Mouse (Mus musculus): Measurements from ENCODE around the gene Myo1d. TPM values are rescaled to one million over a fixed set of nuclear protein-coding genes. Genes with fewer than 3 reads are reported as not detected.

Gene Myo1d
- polyA plus RNA-seq, 1 experiment from 2014 or later: 10.8 TPM

DNA sequence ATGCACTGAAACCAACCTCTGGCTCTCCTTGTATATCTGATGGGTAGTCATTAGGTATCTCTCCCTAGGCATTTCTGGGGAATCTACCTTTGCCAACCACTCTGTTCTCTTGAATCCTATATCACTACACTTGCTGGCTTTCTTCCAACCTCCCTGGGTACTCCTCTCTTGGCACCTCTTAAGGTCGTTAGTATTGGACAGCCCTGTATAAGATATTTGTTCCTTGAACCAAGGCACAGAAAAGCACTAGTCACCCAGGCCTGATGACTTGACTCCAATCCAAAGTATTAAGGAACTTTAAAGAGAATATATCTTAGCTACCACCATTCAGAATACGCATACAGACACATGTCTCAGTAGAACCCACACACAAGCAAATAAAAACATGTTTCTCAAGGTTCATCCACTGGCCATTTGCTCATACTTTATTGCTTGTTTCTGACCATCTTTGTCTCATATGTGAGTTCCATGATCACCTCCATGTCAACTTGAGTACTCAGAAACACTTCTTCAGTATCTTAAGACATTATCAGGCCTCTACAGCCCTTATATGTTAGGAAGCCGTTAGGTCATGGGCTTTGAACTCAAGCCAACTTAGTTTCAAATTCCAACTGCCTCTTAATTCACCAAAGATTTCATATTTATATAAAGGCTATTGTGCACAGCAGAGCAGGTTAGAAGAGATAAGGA lies 18.4 kb downstream of the Myo1d start:
- H3K9me3 ChIP-seq (replicated peaks; ENCODE audit: control insufficient read depth, low read length): no peaks in the 10 kb centered on the region
- H3K4me2 ChIP-seq: no peak overlapping the region
- no peaks in the 10 kb centered on the region for H3K36me3 ChIP-seq (ENCODE audit: control insufficient read depth, insufficient read depth, low read length)
- no peak overlapping the region for H3K9ac ChIP-seq (ENCODE audit: low read depth, low read length)
- no peak for ATAC-seq (replicated peaks; ENCODE audit: insufficient number of reproducible peaks, low FRiP score, low TSS enrichment)
- WGBS (ENCODE audit: insufficient replicate concordance): 71% methylated on average over 3 of the region's 3 CpGs
- H3K4me3 ChIP-seq (ENCODE audit: low read depth, low read length): no peak overlapping the region
- H3K4me1 ChIP-seq (ENCODE audit: control insufficient read depth, insufficient read depth, low read length): no peaks in the 10 kb centered on the region
- H3K27ac ChIP-seq (ENCODE audit: low read depth, low read length): no peak overlapping the region
- H3K27me3 ChIP-seq (ENCODE audit: control insufficient read depth, insufficient read depth, low read length): no peaks in the 10 kb centered on the region

- Histone ChIP-seq H3K4me1 (ENCODE audit: control insufficient read depth, insufficient read depth, low read length) (no peaks in the 10 kb centered on the region), H3K9me3 (replicated peaks; ENCODE audit: control insufficient read depth, low read length) (no peaks in the 10 kb centered on the region), H3K4me2 (no peak overlapping the region), H3K4me3 (ENCODE audit: low read depth, low read length) (no peak overlapping the region), H3K27me3 (ENCODE audit: control insufficient read depth, insufficient read depth, low read length) (no peaks in the 10 kb centered on the region), H3K9ac (ENCODE audit: low read depth, low read length) (no peak overlapping the region), H3K36me3 (ENCODE audit: control insufficient read depth, insufficient read depth, low read length) (no peaks in the 10 kb centered on the region), H3K27ac (ENCODE audit: low read depth, low read length) (no peak overlapping the region)
- ATAC-seq (replicated peaks; ENCODE audit: insufficient number of reproducible peaks, low FRiP score, low TSS enrichment): no peak
- 87% methylated on average over 3 of the region's 3 CpGs for WGBS (ENCODE audit: insufficient replicate concordance)
These were observed 20.8 kb downstream of the Myo1d start for GRCm38 (mm10) chr11:80759023-80759422.

DNA sequence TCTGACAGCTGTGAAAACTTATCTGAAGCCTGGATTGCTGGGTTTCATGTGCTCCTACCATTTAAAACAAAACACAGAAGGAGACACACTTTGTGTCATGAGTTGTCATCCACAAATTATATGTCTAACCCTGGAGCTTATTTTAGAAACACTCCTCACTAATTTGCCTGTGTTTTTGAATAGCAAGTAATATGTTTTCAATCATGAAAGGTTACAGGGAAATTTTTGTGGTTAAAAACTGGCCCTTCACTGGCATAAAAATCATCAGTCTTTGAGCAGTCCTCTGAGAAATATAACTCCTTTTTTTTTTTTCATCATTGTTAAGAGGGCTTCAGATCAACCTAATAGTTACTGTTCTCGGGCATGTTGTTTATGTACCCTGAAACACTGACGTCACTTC lies 25.6 kb downstream of the Myo1d start:
- Histone ChIP-seq H3K9ac (ENCODE audit: low read depth, low read length) (no peak overlapping the region), H3K9me3 (replicated peaks; ENCODE audit: control insufficient read depth, low read length) (no peaks in the 10 kb centered on the region), H3K27ac (ENCODE audit: low read depth, low read length) (no peak overlapping the region), H3K4me1 (ENCODE audit: control insufficient read depth, insufficient read depth, low read length) (no peaks in the 10 kb centered on the region), H3K36me3 (ENCODE audit: control insufficient read depth, insufficient read depth, low read length) (no peaks in the 10 kb centered on the region), H3K4me2 (no peak overlapping the region), H3K4me3 (ENCODE audit: low read depth, low read length) (no peak overlapping the region), H3K27me3 (ENCODE audit: control insufficient read depth, insufficient read depth, low read length) (no peaks in the 10 kb centered on the region)
- WGBS (ENCODE audit: insufficient replicate concordance): 69% methylated on average over 2 of the region's 2 CpGs
- no peak for ATAC-seq (replicated peaks; ENCODE audit: insufficient number of reproducible peaks, low FRiP score, low TSS enrichment)

GRCm38 (mm10) chr11:80751168-80751567 lies 28.7 kb downstream of the Myo1d start:
- Histone ChIP-seq H3K27me3 (ENCODE audit: control insufficient read depth, insufficient read depth, low read length) (no peaks in the 10 kb centered on the region), H3K4me3 (ENCODE audit: low read depth, low read length) (no peak overlapping the region), H3K9me3 (replicated peaks; ENCODE audit: control insufficient read depth, low read length) (no peaks in the 10 kb centered on the region), H3K27ac (ENCODE audit: low read depth, low read length) (no peak overlapping the region), H3K4me1 (ENCODE audit: control insufficient read depth, insufficient read depth, low read length) (no peaks in the 10 kb centered on the region), H3K9ac (ENCODE audit: low read depth, low read length) (no peak overlapping the region), H3K36me3 (ENCODE audit: control insufficient read depth, insufficient read depth, low read length) (no peaks in the 10 kb centered on the region), H3K4me2 (no peak overlapping the region)
- 72% methylated on average over 1 of the region's 1 CpGs for WGBS (ENCODE audit: insufficient replicate concordance)
- ATAC-seq (replicated peaks; ENCODE audit: insufficient number of reproducible peaks, low FRiP score, low TSS enrichment): no peak

DNA sequence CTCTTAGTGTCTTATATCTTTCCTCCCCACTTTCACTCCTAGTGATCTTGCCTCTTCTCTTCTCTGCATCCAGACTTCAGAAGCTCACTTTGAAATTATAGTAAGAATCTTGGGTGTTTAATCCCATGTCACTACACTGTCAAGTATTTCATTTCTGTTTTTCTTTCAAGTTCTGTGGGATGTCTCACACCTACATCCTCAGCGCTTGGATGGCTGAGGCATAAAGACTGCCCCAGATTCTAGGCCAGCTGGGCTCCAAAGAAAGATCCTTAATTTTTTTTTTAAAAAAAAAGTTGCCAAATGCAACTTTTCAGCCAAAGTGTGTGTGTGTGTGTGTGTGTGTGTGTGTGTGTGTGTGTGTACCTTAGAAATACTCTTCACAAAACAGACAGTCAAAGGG lies 30.6 kb downstream of the Myo1d start:
- Histone ChIP-seq H3K27me3 (ENCODE audit: control insufficient read depth, insufficient read depth, low read length) (no peaks in the 10 kb centered on the region), H3K36me3 (ENCODE audit: control insufficient read depth, insufficient read depth, low read length) (no peaks in the 10 kb centered on the region), H3K9ac (ENCODE audit: low read depth, low read length) (no peak overlapping the region), H3K27ac (ENCODE audit: low read depth, low read length) (no peak overlapping the region), H3K4me1 (ENCODE audit: control insufficient read depth, insufficient read depth, low read length) (no peaks in the 10 kb centered on the region), H3K9me3 (replicated peaks; ENCODE audit: control insufficient read depth, low read length) (no peaks in the 10 kb centered on the region), H3K4me2 (no peak overlapping the region), H3K4me3 (ENCODE audit: low read depth, low read length) (no peak overlapping the region)
- ATAC-seq (replicated peaks; ENCODE audit: insufficient number of reproducible peaks, low FRiP score, low TSS enrichment): no peak
- 87% methylated on average over 1 of the region's 1 CpGs for WGBS (ENCODE audit: insufficient replicate concordance)

DNA sequence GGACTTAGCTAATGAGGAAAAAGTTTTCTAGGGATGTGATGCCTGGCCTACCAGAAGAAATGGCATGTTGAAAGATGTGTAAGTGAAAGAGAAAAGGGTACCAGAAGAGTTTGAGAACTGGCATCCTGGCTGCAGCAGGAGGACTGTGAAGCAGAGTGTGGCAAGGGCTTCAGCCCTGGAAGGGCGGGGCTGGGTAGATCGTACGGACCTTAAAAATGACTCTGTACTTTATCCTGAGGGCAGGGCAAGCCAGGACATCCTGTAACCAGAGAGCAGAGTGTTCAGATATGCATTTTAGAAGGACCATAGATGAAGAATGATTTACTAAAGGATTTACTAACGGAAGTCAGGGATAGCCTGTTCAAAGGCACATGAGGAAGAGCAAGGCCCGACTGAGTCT lies 34.4 kb downstream of the Myo1d start:
- H3K4me3 ChIP-seq (ENCODE audit: low read depth, low read length): no peak overlapping the region
- H3K4me1 ChIP-seq (ENCODE audit: control insufficient read depth, insufficient read depth, low read length): no peaks in the 10 kb centered on the region
- no peak overlapping the region for H3K27ac ChIP-seq (ENCODE audit: low read depth, low read length)
- H3K9ac ChIP-seq (ENCODE audit: low read depth, low read length): no peak overlapping the region
- H3K4me2 ChIP-seq: no peak overlapping the region
- 72% methylated on average over 5 of the region's 5 CpGs for WGBS (ENCODE audit: insufficient replicate concordance)
- no peaks in the 10 kb centered on the region for H3K36me3 ChIP-seq (ENCODE audit: control insufficient read depth, insufficient read depth, low read length)
- H3K9me3 ChIP-seq (replicated peaks; ENCODE audit: control insufficient read depth, low read length): no peaks in the 10 kb centered on the region
- H3K27me3 ChIP-seq (ENCODE audit: control insufficient read depth, insufficient read depth, low read length): no peaks in the 10 kb centered on the region
- no peak for ATAC-seq (replicated peaks; ENCODE audit: insufficient number of reproducible peaks, low FRiP score, low TSS enrichment)

DNA sequence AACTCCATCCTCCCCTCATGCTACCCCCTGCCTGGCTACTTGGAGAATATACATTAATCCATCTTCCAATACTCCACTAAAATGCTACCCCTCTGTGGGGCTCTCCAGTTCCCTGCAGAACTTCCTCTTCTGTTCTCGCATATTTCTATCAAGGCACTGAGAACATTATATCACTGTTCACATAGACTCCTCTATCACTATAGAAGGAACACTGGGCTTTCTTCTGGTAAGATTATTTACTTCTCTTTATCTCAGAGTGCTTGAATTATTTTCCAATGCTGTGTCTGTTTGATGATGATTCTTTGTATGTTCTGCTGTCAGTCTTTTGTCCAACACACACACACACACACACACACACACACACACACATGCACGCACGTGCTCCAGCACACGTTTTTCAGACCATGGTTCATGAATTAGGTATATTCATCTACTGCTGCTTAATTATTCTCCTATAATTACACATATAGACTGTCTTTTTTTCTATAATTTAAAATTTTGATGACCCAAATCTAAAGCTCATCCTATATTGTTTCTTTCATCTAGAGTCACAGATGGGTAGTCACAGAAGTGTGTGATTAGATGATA lies 35.9 kb downstream of the Myo1d start:
- H3K4me3 ChIP-seq (ENCODE audit: low read depth, low read length): no peak overlapping the region
- no peaks in the 10 kb centered on the region for H3K27me3 ChIP-seq (ENCODE audit: control insufficient read depth, insufficient read depth, low read length)
- no peak for ATAC-seq (replicated peaks; ENCODE audit: insufficient number of reproducible peaks, low FRiP score, low TSS enrichment)
- H3K9me3 ChIP-seq (replicated peaks; ENCODE audit: control insufficient read depth, low read length): no peaks in the 10 kb centered on the region
- H3K9ac ChIP-seq (ENCODE audit: low read depth, low read length): no peak overlapping the region
- H3K4me2 ChIP-seq: no peak overlapping the region
- WGBS (ENCODE audit: insufficient replicate concordance): 85% methylated on average over 4 of the region's 4 CpGs
- no peaks in the 10 kb centered on the region for H3K36me3 ChIP-seq (ENCODE audit: control insufficient read depth, insufficient read depth, low read length)
- H3K27ac ChIP-seq (ENCODE audit: low read depth, low read length): no peak overlapping the region
- H3K4me1 ChIP-seq (ENCODE audit: control insufficient read depth, insufficient read depth, low read length): no peaks in the 10 kb centered on the region

GRCm38 (mm10) chr11:80742462-80742861 lies 37.4 kb downstream of the Myo1d start:
- 93% methylated on average over 4 of the region's 4 CpGs for WGBS (ENCODE audit: insufficient replicate concordance)
- Histone ChIP-seq H3K9me3 (replicated peaks; ENCODE audit: control insufficient read depth, low read length) (no peaks in the 10 kb centered on the region), H3K36me3 (ENCODE audit: control insufficient read depth, insufficient read depth, low read length) (no peaks in the 10 kb centered on the region), H3K4me2 (no peak overlapping the region), H3K4me3 (ENCODE audit: low read depth, low read length) (no peak overlapping the region), H3K27me3 (ENCODE audit: control insufficient read depth, insufficient read depth, low read length) (no peaks in the 10 kb centered on the region), H3K4me1 (ENCODE audit: control insufficient read depth, insufficient read depth, low read length) (no peaks in the 10 kb centered on the region), H3K27ac (ENCODE audit: low read depth, low read length) (no peak overlapping the region), H3K9ac (ENCODE audit: low read depth, low read length) (no peak overlapping the region)
- ATAC-seq (replicated peaks; ENCODE audit: insufficient number of reproducible peaks, low FRiP score, low TSS enrichment): no peak

GRCm38 (mm10) chr11:80734771-80735170 lies 45.1 kb downstream of the Myo1d start:
- 82% methylated on average over 2 of the region's 2 CpGs for WGBS (ENCODE audit: insufficient replicate concordance)
- Histone ChIP-seq H3K9me3 (replicated peaks; ENCODE audit: control insufficient read depth, low read length) (no peaks in the 10 kb centered on the region), H3K4me1 (ENCODE audit: control insufficient read depth, insufficient read depth, low read length) (no peaks in the 10 kb centered on the region), H3K4me2 (no peak overlapping the region), H3K9ac (ENCODE audit: low read depth, low read length) (no peak overlapping the region), H3K27me3 (ENCODE audit: control insufficient read depth, insufficient read depth, low read length) (no peaks in the 10 kb centered on the region), H3K27ac (ENCODE audit: low read depth, low read length) (no peak overlapping the region), H3K36me3 (ENCODE audit: control insufficient read depth, insufficient read depth, low read length) (no peaks in the 10 kb centered on the region), H3K4me3 (ENCODE audit: low read depth, low read length) (no peak overlapping the region)
- ATAC-seq (replicated peaks; ENCODE audit: insufficient number of reproducible peaks, low FRiP score, low TSS enrichment): no peak

All from heart, embryonic 11.5 days (tissue).